Mouse (Mus musculus) MEL (cell line): ENCODE data around the gene Ccser1. TPM values are rescaled to one million over a fixed set of nuclear protein-coding genes. Genes with fewer than 3 reads are reported as not detected.

ENCODE experiments used
- DNase-seq: peaks from one replicate; pipeline ENCODE4 v3.0.0; 2011; ENCODE audit warnings: low read depth, low spot score
- H3K27ac ChIP-seq: 2 replicates; pipeline ENCODE4 v1.5.1; 2012; ENCODE audit warnings: low read depth, mild to moderate bottlenecking, control low read depth, low read length, moderate library complexity; ENCODE audit not compliant: control insufficient read depth
- H3K27me3 ChIP-seq, 2 experiments: fragments of 150-350 bp in 1 of 2; sonication (generic) in 1 of 2; 2 replicates each; pipeline ENCODE4 v1.6.1; 2012; ENCODE audit warnings: low read length in 2 of 2, mild to moderate bottlenecking in 2 of 2, improper control_type of control experiment in 1 of 2, moderate library complexity in 1 of 2; ENCODE audit not compliant: insufficient read depth in 2 of 2, control insufficient read depth in 1 of 2
- H3K36me3 ChIP-seq, 2 experiments: 2 replicates each; pipeline ENCODE4 v1.6.1; 2012 to 2014; ENCODE audit warnings: low read length in 2 of 2, improper control_type of control experiment in 1 of 2, inconsistent platforms in 1 of 2, mild to moderate bottlenecking in 1 of 2; ENCODE audit not compliant: insufficient read depth in 2 of 2, control insufficient read depth in 1 of 2
- H3K4me1 ChIP-seq, 2 experiments: fragments of 150-350 bp in 1 of 2; sonication (generic) in 1 of 2; 2 replicates each; pipeline ENCODE4 v1.6.1; 2012; ENCODE audit warnings: low read length in 2 of 2, improper control_type of control experiment in 1 of 2, mild to moderate bottlenecking in 1 of 2; ENCODE audit not compliant: insufficient read depth in 2 of 2, control insufficient read depth in 1 of 2
- H3K4me3 ChIP-seq, 2 experiments: fragments of 150-350 bp in 1 of 2; sonication (generic) in 1 of 2; 2 replicates each; pipeline ENCODE4 v1.5.1; 2012; ENCODE audit warnings: low read depth in 2 of 2, low read length in 2 of 2, mild to moderate bottlenecking in 2 of 2, moderate library complexity in 2 of 2, control low read depth in 1 of 2, improper control_type of control experiment in 1 of 2; ENCODE audit not compliant: control insufficient read depth in 1 of 2, insufficient read depth in 1 of 2
- H3K79me2 ChIP-seq: 2 replicates; pipeline ENCODE4 v1.6.1; 2012; ENCODE audit warnings: mild to moderate bottlenecking, low read length, moderate library complexity; ENCODE audit not compliant: control insufficient read depth, poor library complexity, insufficient read depth
- H3K9ac ChIP-seq: 2 replicates; pipeline ENCODE4 v1.6.1; 2012; ENCODE audit warnings: low read depth, mild to moderate bottlenecking, control low read depth, low read length, moderate library complexity; ENCODE audit not compliant: control insufficient read depth, poor library complexity, severe bottlenecking
- H3K9me3 ChIP-seq: fragments of 150-350 bp; sonication (generic); replicated peaks from 2 replicates; pipeline ENCODE4 v1.6.1; 2012; ENCODE audit warnings: mild to moderate bottlenecking, low read length, improper control_type of control experiment, moderate library complexity; ENCODE audit not compliant: insufficient read depth
- BHLHE40 ChIP-seq: IDR thresholded peaks from 2 replicates; pipeline ENCODE4 v1.6.1; 2012; ENCODE audit warnings: low read depth, mild to moderate bottlenecking, inconsistent platforms, low read length, improper control_type of control experiment, borderline replicate concordance
- CTCF ChIP-seq, 3 experiments: IDR thresholded peaks in 2 of 3; conservative IDR thresholded peaks in 1 of 3; 2 replicates each; pipeline ENCODE4 v1.5.1; 2011 to 2012; ENCODE audit warnings: low read length in 3 of 3, low read depth in 2 of 3, mild to moderate bottlenecking in 2 of 3, improper control_type of control experiment in 1 of 3, inconsistent platforms in 1 of 3, mixed read lengths in 1 of 3, moderate library complexity in 1 of 3; ENCODE audit not compliant: control insufficient read depth in 1 of 3, insufficient read depth in 1 of 3, poor library complexity in 1 of 3, severe bottlenecking in 1 of 3
- E2F4 ChIP-seq: IDR thresholded peaks from 2 replicates; pipeline ENCODE4 v1.6.1; 2011; ENCODE audit warnings: low read depth, low read length, improper control_type of control experiment, borderline replicate concordance
- ELF1 ChIP-seq: IDR thresholded peaks from 2 replicates; pipeline ENCODE4 v1.6.1; 2014; ENCODE audit warnings: low read depth, mild to moderate bottlenecking, inconsistent platforms, low read length, improper control_type of control experiment, moderate library complexity
- ETS1 ChIP-seq: IDR thresholded peaks from 2 replicates; pipeline ENCODE4 v1.6.1; 2012; ENCODE audit warnings: low read depth, mild to moderate bottlenecking, inconsistent platforms, low read length, improper control_type of control experiment, moderate library complexity
- GABPA ChIP-seq: IDR thresholded peaks from 2 replicates; pipeline ENCODE4 v1.6.1; 2012; ENCODE audit warnings: low read depth, mild to moderate bottlenecking, inconsistent platforms, low read length, improper control_type of control experiment, moderate library complexity
- GATA1 ChIP-seq: IDR thresholded peaks from 2 replicates; pipeline ENCODE4 v1.6.1; 2011; ENCODE audit warnings: low read depth, low read length, improper control_type of control experiment
- HCFC1 ChIP-seq: IDR thresholded peaks from 2 replicates; pipeline ENCODE4 v1.6.1; 2012; ENCODE audit warnings: low read depth, mild to moderate bottlenecking, inconsistent platforms, low read length, improper control_type of control experiment, moderate library complexity
- KAT2A ChIP-seq: conservative IDR thresholded peaks from 2 replicates; pipeline ENCODE4 v1.6.1; 2012; ENCODE audit warnings: low read depth, low read length, improper control_type of control experiment, inconsistent platforms
- MAFK ChIP-seq: IDR thresholded peaks from 2 replicates; pipeline ENCODE4 v1.6.1; 2011; ENCODE audit warnings: low read depth, mild to moderate bottlenecking, low read length, improper control_type of control experiment, borderline replicate concordance
- MAX ChIP-seq: IDR thresholded peaks from 2 replicates; pipeline ENCODE4 v1.6.1; 2011; ENCODE audit warnings: low read length, improper control_type of control experiment
- MEF2A ChIP-seq: IDR thresholded peaks from 2 replicates; pipeline ENCODE4 v1.6.1; 2014; ENCODE audit warnings: low read depth, mild to moderate bottlenecking, inconsistent platforms, low read length, improper control_type of control experiment; ENCODE audit not compliant: poor library complexity, insufficient replicate concordance, severe bottlenecking; ENCODE audit errors: extremely low read depth
- MYC ChIP-seq: IDR thresholded peaks from 2 replicates; pipeline ENCODE4 v1.6.1; 2011; ENCODE audit warnings: low read depth, mild to moderate bottlenecking, low read length, improper control_type of control experiment, moderate library complexity
- NELFE ChIP-seq: IDR thresholded peaks from 2 replicates; pipeline ENCODE4 v1.6.1; 2011; ENCODE audit warnings: low read depth, low read length, improper control_type of control experiment
- SIN3A ChIP-seq: IDR thresholded peaks from 2 replicates; pipeline ENCODE4 v1.6.1; 2012; ENCODE audit warnings: low read length, improper control_type of control experiment, inconsistent platforms
- UBTF ChIP-seq: IDR thresholded peaks from 2 replicates; pipeline ENCODE4 v1.6.1; 2012; ENCODE audit warnings: low read depth, mild to moderate bottlenecking, inconsistent platforms, low read length, improper control_type of control experiment, moderate library complexity, borderline replicate concordance; ENCODE audit not compliant: insufficient read depth
- USF1 ChIP-seq: IDR thresholded peaks from 2 replicates; pipeline ENCODE4 v1.6.1; 2014; ENCODE audit warnings: low read depth, mild to moderate bottlenecking, inconsistent platforms, low read length, improper control_type of control experiment, moderate library complexity
- ZC3H11A ChIP-seq: IDR thresholded peaks from 2 replicates; pipeline ENCODE4 v1.6.1; 2012; ENCODE audit warnings: low read depth, mild to moderate bottlenecking, inconsistent platforms, low read length, improper control_type of control experiment
- ZKSCAN1 ChIP-seq: IDR thresholded peaks from 2 replicates; pipeline ENCODE4 v1.6.1; 2012; ENCODE audit warnings: low read depth, mild to moderate bottlenecking, inconsistent platforms, low read length, improper control_type of control experiment, moderate library complexity
- ZNF384 ChIP-seq: IDR thresholded peaks from 2 replicates; pipeline ENCODE4 v1.6.1; 2012; ENCODE audit warnings: low read depth, mild to moderate bottlenecking, inconsistent platforms, low read length, improper control_type of control experiment
- polyA plus RNA-seq, 2 experiments: library from polyadenylated mRNA; stranded (reverse) in 1 of 2; unstranded in 1 of 2; fragments of >175 nt in 1 of 2; fragments of >200 nt in 1 of 2; gene quantifications; 2 replicates each; pipeline versions ENCODE4 v1.2.1 to v1.2.4; 2012; ENCODE audit warnings: low replicate concordance in 2 of 2, low read depth in 1 of 2; ENCODE audit not compliant: insufficient read length in 2 of 2, insufficient read depth in 1 of 2, missing spikeins in 1 of 2
- total RNA-seq: library from RNA; depleted of rRNA; stranded (reverse); fragments of 300-350 nt; gene quantifications from 2 replicates; pipeline ENCODE4 v1.2.3, GENCODE M21; 2012

The Ccser1 gene
- total and polyA plus RNA-seq, 3 experiments = not detected

- TF ChIP-seq ETS1 = no peak
- TF ChIP-seq ZKSCAN1 = no peak
- TF ChIP-seq NELFE = no peak
- TF ChIP-seq UBTF = no peak
- TF ChIP-seq GATA1 = no peak
- no peak for TF ChIP-seq MAFK
- TF ChIP-seq HCFC1 = no peak
- no peak for TF ChIP-seq KAT2A
- TF ChIP-seq MAX = no peak
- no peak for TF ChIP-seq MEF2A
- TF ChIP-seq ZNF384 = no peak
- TF ChIP-seq ZC3H11A = no peak
- no peak for TF ChIP-seq SIN3A
- TF ChIP-seq E2F4 = no peak
- TF ChIP-seq ELF1 = no peak
- no peak for TF ChIP-seq MYC
- TF ChIP-seq GABPA = no peak
Measured at GRCm38 (mm10) chr6:61387046-61387445, 206.9 kb downstream of the Ccser1 start.

GRCm38 (mm10) chr6:61427490-61427889, 247.4 kb downstream of the Ccser1 start:
- TF ChIP-seq CTCF (IDR thresholded peaks at IDR 0.05 in 2 of 3, conservative IDR thresholded peaks at IDR 0.05 in 1 of 3; ENCODE audit: control insufficient read depth in 1 of 3, insufficient read depth in 1 of 3, low read depth in 2 of 3, low read length in 3 of 3, poor library complexity in 1 of 3, severe bottlenecking in 1 of 3) = no peak
- no peak for TF ChIP-seq GABPA
- TF ChIP-seq MEF2A = no peak
- TF ChIP-seq BHLHE40 = no peak
- no peak for TF ChIP-seq USF1
- TF ChIP-seq, all 39 proteins: peak for 0
- no peak for DNase-seq
- no peak overlapping the region for H3K27ac ChIP-seq
- no peaks in the 10 kb centered on the region for H3K4me1 ChIP-seq
- H3K79me2 ChIP-seq = no peaks in the 10 kb centered on the region
- no peaks in the 10 kb centered on the region for H3K36me3 ChIP-seq
- no peaks in the 10 kb centered on the region for H3K9me3 ChIP-seq
- no peak overlapping the region for H3K4me3 ChIP-seq
- H3K9ac ChIP-seq = no peak overlapping the region
- H3K27me3 ChIP-seq = no peaks in the 10 kb centered on the region

More at GRCm38 (mm10) chr6:61387046-61387445, 206.9 kb downstream of the Ccser1 start:
- Histone ChIP-seq H3K4me3 (no peak overlapping the region), H3K9me3 (no peaks in the 10 kb centered on the region), H3K27ac (no peak overlapping the region), H3K4me1 (no peaks in the 10 kb centered on the region), H3K79me2 (no peaks in the 10 kb centered on the region), H3K36me3 (no peaks in the 10 kb centered on the region), H3K27me3 (no peaks in the 10 kb centered on the region), H3K9ac (no peak overlapping the region)
- no peak for DNase-seq
